Mouse (Mus musculus) kidney, embryonic 15.5 days (tissue): ENCODE data around the gene Zfp953. TPM values are rescaled to one million over a fixed set of nuclear protein-coding genes. Genes with fewer than 3 reads are reported as not detected.

Experiments used
- polyA plus RNA-seq: library from polyadenylated mRNA; unstranded; fragments of >200 nt; fragmentation: Nextera tagmentation; extraction: Ambion mirVana; gene quantifications from 2 replicates; pipeline ENCODE4 v1.2.1, GENCODE M21; 2015

The Zfp953 gene
- polyA plus RNA-seq, 1 experiment from 2014 or later, result 1.5 TPM

Other genes with a start within 250 kb of the Zfp953 start
- gene Rslcan18, start 244.3 kb downstream of the Zfp953 start, polyA plus RNA-seq, result 0.33 and 0.42 TPM in 2 replicates
- gene Zfp759, start 238.9 kb downstream of the Zfp953 start, polyA plus RNA-seq, result 1.9 and 2.5 TPM in 2 replicates
- 7.3 TPM in 2 replicates for gene Rsl1, start 187.4 kb downstream of the Zfp953 start, polyA plus RNA-seq
- 1.5 and 1.9 TPM in 2 replicates for gene Zfp455, start 166.1 kb downstream of the Zfp953 start, polyA plus RNA-seq
- 2.1 TPM in 2 replicates for gene Zfp458, start 82.1 kb downstream of the Zfp953 start, polyA plus RNA-seq
- 0.39 and 1.00 TPM in 2 replicates for gene Zfp457, start 54.1 kb downstream of the Zfp953 start, polyA plus RNA-seq
- 2.2 and 2.5 TPM in 2 replicates for gene Zfp595, start 28.0 kb downstream of the Zfp953 start, polyA plus RNA-seq
- 0.47 TPM in 1 of 2 replicates, not detected in the other for gene Gm28044, start 69 bp downstream of the Zfp953 start, polyA plus RNA-seq
- 0.21 and 0.50 TPM in 2 replicates for gene Gm28041, start 15.1 kb upstream of the Zfp953 start, polyA plus RNA-seq
- 1.5 TPM in 2 replicates for gene Zfp456, start 15.2 kb upstream of the Zfp953 start, polyA plus RNA-seq
- 5.6 and 6.7 TPM in 2 replicates for gene Zfp429, start 39.2 kb upstream of the Zfp953 start, polyA plus RNA-seq
- 1.0 and 1.1 TPM in 2 replicates for gene Zfp459, start 60.8 kb upstream of the Zfp953 start, polyA plus RNA-seq
- 8.9 and 9.9 TPM in 2 replicates for gene Zfp874a, start 91.0 kb upstream of the Zfp953 start, polyA plus RNA-seq
- gene Zfp874b, start 123.7 kb upstream of the Zfp953 start, polyA plus RNA-seq, result 2.4 and 2.8 TPM in 2 replicates
- 15.7 and 16.1 TPM in 2 replicates for gene Zfp58, start 139.9 kb upstream of the Zfp953 start, polyA plus RNA-seq
- gene Gm26965, start 165.5 kb upstream of the Zfp953 start, polyA plus RNA-seq, result not detected in 2 replicates
- 25.6 and 26.1 TPM in 2 replicates for gene Zfp87, start 165.6 kb upstream of the Zfp953 start, polyA plus RNA-seq
- 13.8 and 14.0 TPM in 2 replicates for gene Zfp748, start 193.2 kb upstream of the Zfp953 start, polyA plus RNA-seq
- 4.3 and 4.4 TPM in 2 replicates for gene Zfp729b, start 249.1 kb upstream of the Zfp953 start, polyA plus RNA-seq